Mouse (Mus musculus) kidney, embryonic 16.5 days (tissue): ENCODE measurements around the gene Dcst2. TPM values are rescaled to one million over a fixed set of nuclear protein-coding genes. Genes with fewer than 3 reads are reported as not detected.

Experiments
- ATAC-seq: fragments of 200-750 bp; cut with Nextera tagmentation; 2 replicates; pipeline ENCODE4 v1.8.0; 2017; ENCODE audit warnings: moderate TSS enrichment; ENCODE audit not compliant: low FRiP score, low TSS enrichment
- H3K27ac ChIP-seq: fragments of 300-500 bp; sonication (generic); 2 replicates; pipeline ENCODE4 v1.5.1; 2014; ENCODE audit warnings: low read length
- H3K27me3 ChIP-seq: fragments of 300-500 bp; sonication (generic); 2 replicates; pipeline ENCODE4 v1.6.1; 2014; ENCODE audit warnings: low read length, control low read depth, mixed read lengths; ENCODE audit not compliant: insufficient read depth
- H3K36me3 ChIP-seq: fragments of 300-500 bp; sonication (generic); 2 replicates; pipeline ENCODE4 v1.6.1; 2014; ENCODE audit warnings: low read length, control low read depth, mixed read lengths; ENCODE audit not compliant: insufficient read depth
- H3K4me1 ChIP-seq: fragments of 300-500 bp; sonication (generic); 2 replicates; pipeline ENCODE4 v1.6.1; 2014; ENCODE audit warnings: low read length, control low read depth, mixed read lengths; ENCODE audit not compliant: insufficient read depth
- H3K4me2 ChIP-seq: fragments of 300-500 bp; sonication (generic); replicated peaks from 2 replicates; pipeline ENCODE4 v1.6.1; 2014; ENCODE audit warnings: low read depth, low read length
- H3K4me3 ChIP-seq: fragments of 300-500 bp; sonication (generic); 2 replicates; pipeline ENCODE4 v1.5.1; 2014; ENCODE audit warnings: mild to moderate bottlenecking, low read length
- H3K9ac ChIP-seq: fragments of 300-500 bp; sonication (generic); replicated peaks from 2 replicates; pipeline ENCODE4 v1.6.1; 2014; ENCODE audit warnings: low read length
- H3K9me3 ChIP-seq: fragments of 300-500 bp; sonication (generic); 2 replicates; pipeline ENCODE4 v1.6.1; 2016; ENCODE audit warnings: low read length, control low read depth
- WGBS: fragments of 180-500 bp; shearing (Covaris S2); extraction: QIAGEN DNeasy Blood & Tissue Kit; methylation state at CpG from one replicate; pipeline ENCODE4 v1.1.7; 2014; 5-methylcytosine and 5-hydroxymethylcytosine counted together
- polyA plus RNA-seq: library from polyadenylated mRNA; unstranded; fragments of >200 nt; fragmentation: Nextera tagmentation; extraction: Ambion mirVana; gene quantifications from 2 replicates; pipeline ENCODE4 v1.2.1, GENCODE M21; 2015

Gene Dcst2
- polyA plus RNA-seq, 1 experiment from 2014 or later: 0.35 TPM

- no peak overlapping the region for H3K4me2 ChIP-seq
- H3K4me3 ChIP-seq: no peak overlapping the region
- no peaks in the 10 kb centered on the region for H3K27me3 ChIP-seq
- WGBS: 65% methylated on average over 5 of the region's 5 CpGs
- no peak overlapping the region for H3K27ac ChIP-seq
- no peak overlapping the region for H3K9ac ChIP-seq
- ATAC-seq: no peak
- peaks cover 31% of the 10 kb centered on the region for H3K36me3 ChIP-seq
- H3K9me3 ChIP-seq: no peaks in the 10 kb centered on the region
- H3K4me1 ChIP-seq: peaks cover 40% of the 10 kb centered on the region
Observed at GRCm38 (mm10) chr3:89425141-89425525, 63.4 kb downstream of the Dcst2 start.

GRCm38 (mm10) chr3:89425876-89426275 is 64.1 kb downstream of the Dcst2 start:
- Histone ChIP-seq H3K9me3 (no peaks in the 10 kb centered on the region), H3K36me3 (peaks cover 31% of the 10 kb centered on the region), H3K27me3 (no peaks in the 10 kb centered on the region), H3K4me3 (no peak overlapping the region), H3K27ac (no peak overlapping the region), H3K9ac (no peak overlapping the region), H3K4me2 (no peak overlapping the region), H3K4me1 (peaks cover 35% of the 10 kb centered on the region)
- 93% methylated on average over 4 of the region's 4 CpGs for WGBS
- ATAC-seq: no peak

Other genes starting within 250 kb of the Dcst2 start
- gene Pklr, start 225.8 kb upstream of the Dcst2 start, polyA plus RNA-seq: 4.7 and 5.0 TPM in 2 replicates
- gene Hcn3, start 201.8 kb upstream of the Dcst2 start, polyA plus RNA-seq: 1.8 and 2.0 TPM in 2 replicates
- 29.1 and 30.6 TPM in 2 replicates for gene Clk2, start 197.2 kb upstream of the Dcst2 start, polyA plus RNA-seq
- gene Scamp3, start 184.5 kb upstream of the Dcst2 start, polyA plus RNA-seq: 140 TPM in 2 replicates
- gene Fam189b, start 178.8 kb upstream of the Dcst2 start, polyA plus RNA-seq: 43.6 and 51.2 TPM in 2 replicates
- gene Gba, start 159.0 kb upstream of the Dcst2 start, polyA plus RNA-seq: 54.9 and 56.1 TPM in 2 replicates
- gene Thbs3, start 146.8 kb upstream of the Dcst2 start, polyA plus RNA-seq: 18.2 and 18.4 TPM in 2 replicates
- gene Mtx1, start 134.9 kb upstream of the Dcst2 start, polyA plus RNA-seq: 227 and 235 TPM in 2 replicates
- 20.0 and 23.6 TPM in 2 replicates for gene Muc1, start 132.9 kb upstream of the Dcst2 start, polyA plus RNA-seq
- 272 and 300 TPM in 2 replicates for gene Krtcap2, start 116.0 kb upstream of the Dcst2 start, polyA plus RNA-seq
- gene Trim46, start 115.7 kb upstream of the Dcst2 start, polyA plus RNA-seq: 4.7 and 6.0 TPM in 2 replicates
- gene Dpm3, start 102.6 kb upstream of the Dcst2 start, polyA plus RNA-seq: 127 and 146 TPM in 2 replicates
- 58.8 and 64.3 TPM in 2 replicates for gene Slc50a1, start 91.4 kb upstream of the Dcst2 start, polyA plus RNA-seq
- gene Efna1, start 80.8 kb upstream of the Dcst2 start, polyA plus RNA-seq: 81.9 and 86.7 TPM in 2 replicates
- gene Efna3, start 39.0 kb upstream of the Dcst2 start, polyA plus RNA-seq: 11.5 and 11.8 TPM in 2 replicates
- 29.2 and 31.3 TPM in 2 replicates for gene Efna4, start 23.9 kb upstream of the Dcst2 start, polyA plus RNA-seq
- 107 and 108 TPM in 2 replicates for gene Adam15, start 12.0 kb upstream of the Dcst2 start, polyA plus RNA-seq
- gene Dcst1, start 3.3 kb downstream of the Dcst2 start, polyA plus RNA-seq: 2.9 and 3.3 TPM in 2 replicates
- 3.3 and 3.5 TPM in 2 replicates for gene Zbtb7b, start 32.8 kb downstream of the Dcst2 start, polyA plus RNA-seq
- 0.18 and 1.3 TPM in 2 replicates for gene Lenep, start 40.8 kb downstream of the Dcst2 start, polyA plus RNA-seq
- 35.0 and 39.3 TPM in 2 replicates for gene Flad1, start 49.9 kb downstream of the Dcst2 start, polyA plus RNA-seq
- 483 and 495 TPM in 2 replicates for gene Cks1b, start 56.4 kb downstream of the Dcst2 start, polyA plus RNA-seq
- gene Shc1, start 56.5 kb downstream of the Dcst2 start, polyA plus RNA-seq: 115 and 118 TPM in 2 replicates
- gene Pygo2, start 68.2 kb downstream of the Dcst2 start, polyA plus RNA-seq: 38.9 and 41.2 TPM in 2 replicates
- 47.5 and 51.7 TPM in 2 replicates for gene Pbxip1, start 74.7 kb downstream of the Dcst2 start, polyA plus RNA-seq
- gene Pmvk, start 92.6 kb downstream of the Dcst2 start, polyA plus RNA-seq: 56.1 and 59.3 TPM in 2 replicates
- gene Kcnn3, start 158.2 kb downstream of the Dcst2 start, polyA plus RNA-seq: 2.5 and 2.6 TPM in 2 replicates